Mouse (Mus musculus) frontal cortex, postnatal 10 days (tissue): Measurements from ENCODE around the gene Rlf.
"Not testable (repeated sequence)": the region's sequence is repeated elsewhere in the genome, so short reads cannot be mapped to it uniquely, and the experiment has no call there.

Experiments
- DNase-seq, 2 experiments: peaks; one replicate each; pipeline ENCODE4 v3.0.0; 2022; ENCODE audit warnings: low spot score in 2 of 2, mixed read lengths in 1 of 2

Gene Rlf

GRCm38 (mm10) chr4:121166697-121167096 is 48.2 kb downstream of the Rlf start:
- not testable (repeated sequence) for DNase-seq

- DNase-seq: no peak
Measured at GRCm38 (mm10) chr4:121163501-121164030, 51.3 kb downstream of the Rlf start.

- no peak for DNase-seq
Measured at GRCm38 (mm10) chr4:121109126-121109525, 105.8 kb downstream of the Rlf start, which contains the start of gene Tmco2. TSS of gene Tmco2 (minus strand) at chr4:121109226.

GRCm38 (mm10) chr4:121103304-121103703 is 111.6 kb downstream of the Rlf start:
- peak in 1 of 2 experiments; percentile 31 for DNase-seq

GRCm38 (mm10) chr4:121097650-121098378 is 117.1 kb downstream of the Rlf start, which contains the start of gene Zmpste24:
TSS of gene Zmpste24 (minus strand) at chr4:121098241.
- DNase-seq: peak; percentile 84 to 86
